Mouse (Mus musculus) ES-Bruce4 (cell line): ENCODE data around the gene Ganab. TPM values are rescaled to one million over a fixed set of nuclear protein-coding genes. Genes with fewer than 3 reads are reported as not detected.
A peak's percentile ranks its signal among the peaks of the same experiment; 100 is the strongest.
"Not testable (repeated sequence)": the region's sequence is repeated elsewhere in the genome, so short reads cannot be mapped to it uniquely, and the experiment has no call there.

Experiments used
- H3K27ac ChIP-seq: 2 replicates; pipeline ENCODE4 v1.5.1; 2012; ENCODE audit warnings: low read length, inconsistent platforms; ENCODE audit not compliant: insufficient read depth
- H3K27me3 ChIP-seq: 2 replicates; pipeline ENCODE4 v1.6.1; 2012; ENCODE audit warnings: mild to moderate bottlenecking, low read length, inconsistent platforms; ENCODE audit not compliant: control insufficient read depth, poor library complexity, insufficient read depth, severe bottlenecking
- H3K36me3 ChIP-seq: 2 replicates; pipeline ENCODE4 v1.6.1; 2012; ENCODE audit warnings: inconsistent platforms, mild to moderate bottlenecking, low read length, moderate library complexity; ENCODE audit not compliant: control insufficient read depth, poor library complexity, insufficient read depth, severe bottlenecking
- H3K4me1 ChIP-seq: one replicate; pipeline ENCODE4 v1.8.1; 2011; ENCODE audit warnings: low read length; ENCODE audit not compliant: control insufficient read depth, insufficient read depth
- H3K4me3 ChIP-seq: 2 replicates; pipeline ENCODE4 v1.5.1; 2011; ENCODE audit warnings: low read depth, mild to moderate bottlenecking, low read length
- H3K9ac ChIP-seq: 2 replicates; pipeline ENCODE4 v1.6.1; 2012; ENCODE audit warnings: low read depth, mild to moderate bottlenecking, inconsistent platforms; ENCODE audit not compliant: poor library complexity, severe bottlenecking
- H3K9me3 ChIP-seq: replicated peaks from 2 replicates; pipeline ENCODE4 v1.6.1; 2012; ENCODE audit warnings: mild to moderate bottlenecking, low read length, inconsistent platforms; ENCODE audit not compliant: control insufficient read depth, poor library complexity, insufficient read depth, severe bottlenecking
- CTCF ChIP-seq: IDR thresholded peaks from one replicate; pipeline ENCODE4 v1.8.1; 2011; ENCODE audit warnings: low read depth, low read length
- EP300 ChIP-seq: IDR thresholded peaks from 2 replicates; pipeline ENCODE4 v1.6.1; 2011; ENCODE audit warnings: low read depth, low read length; ENCODE audit not compliant: insufficient read depth
- POLR2A ChIP-seq: IDR thresholded peaks from one replicate; pipeline ENCODE4 v1.8.1; 2011; ENCODE audit warnings: low read length; ENCODE audit not compliant: insufficient read depth
- polyA plus RNA-seq: library from polyadenylated mRNA; stranded (reverse); fragments of >200 nt; gene quantifications from 2 replicates; pipeline ENCODE4 v1.2.4, GENCODE M21; 2011; ENCODE audit warnings: low read depth; ENCODE audit not compliant: missing spikeins, insufficient read depth, insufficient read length

Gene Ganab
- polyA plus RNA-seq, 1 experiment, result 184 TPM

DNA sequence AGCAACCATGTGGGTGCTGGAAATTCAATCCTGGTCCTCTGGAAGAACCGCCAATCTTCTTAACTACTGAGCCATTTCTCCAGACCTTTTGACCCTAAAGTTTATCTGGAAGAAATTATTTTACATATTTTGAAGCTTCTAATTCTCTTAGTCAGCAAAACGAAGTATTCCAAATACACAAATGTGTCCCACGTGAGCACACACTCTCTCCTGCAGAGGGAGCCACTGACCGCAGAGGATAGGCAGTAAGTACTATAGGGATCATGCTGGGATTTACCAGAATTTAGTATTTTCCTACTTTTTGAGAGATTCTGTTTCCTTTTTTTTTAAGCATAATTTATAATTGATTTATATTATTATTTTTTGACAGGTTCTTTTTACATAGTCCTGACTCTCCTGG lies 40.2 kb upstream of the Ganab start:
- H3K4me3 ChIP-seq, result no peak overlapping the region
- TF ChIP-seq POLR2A (no peak), CTCF (peak; percentile 82), EP300 (no peak)
- H3K27me3 ChIP-seq, result no peaks in the 10 kb centered on the region
- no peak overlapping the region for H3K27ac ChIP-seq
- no peak overlapping the region for H3K9ac ChIP-seq
- no peaks in the 10 kb centered on the region for H3K9me3 ChIP-seq
- H3K4me1 ChIP-seq, result no peaks in the 10 kb centered on the region
- H3K36me3 ChIP-seq, result no peaks in the 10 kb centered on the region

DNA sequence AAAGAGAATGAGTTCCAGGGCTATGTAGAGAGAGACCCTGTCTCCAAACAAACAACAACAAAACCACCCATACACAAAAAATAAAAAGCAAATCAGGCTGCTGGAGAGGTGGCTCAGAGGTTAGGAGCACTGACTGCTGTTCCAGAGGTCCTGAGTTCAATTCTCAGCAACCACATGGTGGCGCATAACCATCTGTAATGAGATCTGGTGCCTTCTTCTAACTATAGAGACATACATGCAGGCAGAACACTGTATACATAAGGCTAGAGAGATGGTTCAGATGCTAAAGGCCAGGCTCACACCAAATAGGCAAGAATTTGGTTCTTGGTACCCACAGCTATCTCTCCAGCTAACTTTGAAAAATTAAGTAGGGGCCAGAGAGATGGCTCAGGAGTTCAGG lies 38.9 kb upstream of the Ganab start:
- Histone ChIP-seq H3K9ac (no peak overlapping the region), H3K4me1 (no peaks in the 10 kb centered on the region), H3K9me3 (no peaks in the 10 kb centered on the region), H3K4me3 (no peak overlapping the region), H3K27ac (no peak overlapping the region), H3K36me3 (no peaks in the 10 kb centered on the region), H3K27me3 (no peaks in the 10 kb centered on the region)
- no peak for TF ChIP-seq POLR2A
- no peak for TF ChIP-seq EP300
- TF ChIP-seq CTCF, result peak; percentile 37

DNA sequence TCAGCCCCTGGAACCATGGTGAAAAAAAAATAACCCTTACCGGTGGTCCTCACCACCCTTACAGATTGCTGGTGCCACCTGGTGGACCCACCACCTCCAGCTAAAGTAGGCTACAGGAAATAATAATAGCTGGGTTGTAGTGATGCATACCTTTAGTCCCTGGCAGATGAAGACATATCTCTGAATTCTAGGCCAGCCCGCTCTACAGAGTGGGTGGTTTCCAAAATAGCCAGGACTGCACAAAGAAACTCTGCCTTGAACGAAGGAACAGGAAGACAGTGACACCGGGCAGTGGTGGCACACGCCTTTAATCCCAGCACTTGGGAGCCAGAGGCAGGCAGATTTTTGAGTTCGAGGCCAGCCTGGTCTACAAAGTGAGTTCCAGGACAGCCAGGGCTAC lies 33.6 kb upstream of the Ganab start:
- Histone ChIP-seq H3K4me3 (no peak overlapping the region), H3K36me3 (no peaks in the 10 kb centered on the region), H3K9ac (no peak overlapping the region), H3K9me3 (no peaks in the 10 kb centered on the region), H3K4me1 (no peaks in the 10 kb centered on the region), H3K27ac (no peak overlapping the region), H3K27me3 (no peaks in the 10 kb centered on the region)
- TF ChIP-seq POLR2A (no peak), EP300 (no peak), CTCF (no peak)

DNA sequence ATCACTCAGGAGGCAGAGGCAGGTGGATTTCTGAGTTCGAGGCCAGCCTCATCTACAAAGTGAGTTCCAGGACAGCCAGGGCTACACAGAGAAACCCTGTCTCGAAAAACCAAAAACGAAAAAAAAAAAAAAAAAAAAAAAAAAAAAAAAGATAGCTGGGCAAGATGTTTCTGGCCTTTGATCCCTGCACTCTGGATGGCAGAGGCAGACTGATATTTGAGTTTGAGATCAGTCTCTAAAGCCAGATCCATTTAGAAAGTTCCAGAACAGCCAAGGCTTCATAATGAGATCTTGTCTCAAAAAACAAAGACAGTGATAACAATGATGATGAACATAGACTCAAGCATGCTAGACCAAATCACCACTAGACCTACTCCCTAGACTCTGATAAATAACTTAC lies 27.5 kb upstream of the Ganab start:
- not testable (repeated sequence) for H3K4me1 ChIP-seq, H3K27me3 ChIP-seq, H3K9me3 ChIP-seq, H3K27ac ChIP-seq, H3K4me3 ChIP-seq
- Histone ChIP-seq H3K9ac (peak overlapping the region; percentile 78), H3K36me3 (peaks cover 25% of the 10 kb centered on the region)

DNA sequence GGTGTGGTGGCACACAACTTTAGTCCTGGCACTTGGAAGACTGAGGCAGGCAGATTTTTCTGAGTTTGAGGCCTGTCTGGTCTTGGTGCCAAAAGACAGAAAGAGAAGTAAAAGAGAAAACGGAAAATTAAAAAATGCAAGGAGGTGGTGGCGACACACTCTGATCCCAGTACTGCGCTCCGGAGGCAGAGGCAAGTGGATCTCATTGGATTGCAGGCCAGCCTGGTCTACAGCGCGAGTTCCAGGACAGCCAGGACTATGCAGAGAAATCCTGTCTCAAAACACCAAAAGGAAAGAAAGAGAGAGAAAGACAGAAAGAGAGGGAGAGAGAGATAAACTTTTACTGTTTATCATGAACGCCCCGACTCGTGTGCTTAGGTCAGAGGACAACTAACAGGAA lies 27.0 kb upstream of the Ganab start:
- Histone ChIP-seq H3K4me1 (no peaks in the 10 kb centered on the region), H3K4me3 (peak overlapping the region; percentile 74), H3K9ac (peak overlapping the region; percentile 78), H3K36me3 (peaks cover 27% of the 10 kb centered on the region), H3K9me3 (no peaks in the 10 kb centered on the region), H3K27ac (peak overlapping the region; percentile 86), H3K27me3 (no peaks in the 10 kb centered on the region)
- TF ChIP-seq POLR2A, result no peak
- no peak for TF ChIP-seq EP300
- TF ChIP-seq CTCF, result no peak

DNA sequence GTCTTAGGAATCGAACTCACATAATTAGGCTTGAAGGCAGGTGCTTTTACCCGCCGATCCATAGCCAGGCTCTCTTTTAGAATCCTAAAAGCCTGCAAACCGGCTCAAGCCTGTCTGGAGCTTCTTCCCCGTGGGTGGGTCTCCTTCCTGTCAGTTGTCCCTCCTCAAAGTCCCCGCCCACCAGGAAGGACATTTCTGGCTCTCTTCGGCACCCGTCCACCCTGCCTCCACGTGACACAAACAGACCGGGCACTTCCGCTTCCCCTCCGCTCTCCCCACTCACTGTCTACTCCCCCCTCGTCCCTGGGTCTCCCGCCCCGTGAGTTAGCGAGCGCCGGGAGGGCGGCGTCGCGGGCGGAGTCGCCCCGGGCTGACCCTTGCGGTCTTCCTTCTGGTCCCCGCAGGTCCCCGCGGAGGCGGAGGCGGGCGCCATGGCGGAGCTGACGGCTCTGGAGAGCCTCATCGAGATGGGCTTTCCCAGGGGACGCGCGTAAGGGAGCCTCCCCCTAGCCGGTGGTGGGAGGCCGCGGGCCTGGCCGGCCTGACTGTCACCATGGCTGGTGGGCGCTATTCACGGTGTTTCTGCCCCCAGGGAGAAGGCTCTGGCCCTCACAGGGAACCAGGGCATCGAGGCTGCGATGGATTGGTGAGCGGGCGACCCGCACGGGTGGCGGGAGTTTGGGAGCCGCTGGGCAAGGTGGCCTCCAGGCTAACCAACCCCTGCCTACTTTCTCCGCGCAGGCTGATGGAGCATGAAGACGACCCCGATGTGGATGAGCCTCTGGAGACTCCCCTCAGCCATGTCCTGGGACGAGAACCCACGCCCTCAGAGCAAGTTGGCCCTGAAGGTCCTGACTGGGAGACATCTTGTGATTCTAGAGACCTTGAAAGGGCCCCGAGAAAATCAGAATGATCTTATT lies 26.3 kb upstream of the Ganab start, which contains the start of gene Ubxn1:
Ubxn1 (plus strand) TSS at position 230 of the 920 bp plus-strand sequence.
- Histone ChIP-seq H3K4me3 (peak within 1 kb of the TSS; percentile 89), H3K27ac (peak within 1 kb of the TSS; percentile 86), H3K4me1 (no peaks in the 10 kb centered on the region), H3K9ac (peak within 1 kb of the TSS; percentile 91), H3K9me3 (no peaks in the 10 kb centered on the region), H3K36me3 (peaks cover 30% of the 10 kb centered on the region), H3K27me3 (no peaks in the 10 kb centered on the region)
- TF ChIP-seq POLR2A (no peak), CTCF (no peak), EP300 (peak; percentile 73)
